Mouse (Mus musculus): ENCODE data around the gene Hrnr. TPM values are rescaled to one million over a fixed set of nuclear protein-coding genes. Genes with fewer than 3 reads are reported as not detected.

Gene Hrnr
- polyA plus RNA-seq, 1 experiment from 2014 or later, result 44.2 TPM

DNA sequence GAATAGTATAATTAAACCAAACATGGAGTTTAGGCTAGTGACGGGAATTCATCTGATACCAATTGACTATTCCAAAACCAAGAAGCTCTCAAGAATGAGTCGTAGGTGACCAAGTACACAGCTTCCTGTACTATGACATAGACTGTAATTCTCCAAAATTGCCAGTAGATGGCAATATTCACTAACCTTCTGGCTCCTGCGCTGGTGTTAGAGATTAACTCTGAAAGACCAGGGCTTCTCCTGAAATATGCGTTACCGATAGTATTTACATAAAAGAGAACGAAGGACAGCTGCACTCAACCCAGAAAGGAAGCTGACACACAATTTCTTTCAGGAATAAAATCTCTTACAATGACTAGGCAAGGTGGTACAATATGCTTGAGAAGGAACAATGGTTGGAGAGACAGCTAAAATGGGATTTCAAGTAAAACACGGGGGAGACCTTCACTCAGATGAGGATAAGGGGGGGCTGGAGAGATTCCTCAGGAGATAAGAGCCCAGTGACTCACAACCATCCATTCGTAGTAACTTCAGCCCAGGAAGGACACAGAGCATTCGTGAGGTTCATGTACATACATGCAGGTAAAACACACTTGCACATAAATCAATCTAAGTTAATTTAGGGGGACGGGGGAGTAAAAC, 42.5 kb downstream of the Hrnr start:
- Histone ChIP-seq H3K4me3 (no peak overlapping the region), H3K9me3 (no peaks in the 10 kb centered on the region), H3K4me2 (peak overlapping the region; percentile 10; the same call in 1 of the 2 replicates), H3K27me3 (no peaks in the 10 kb centered on the region; the same call in 1 of the 2 replicates), H3K9ac (no peak overlapping the region), H3K4me1 (no peaks in the 10 kb centered on the region), H3K36me3 (no peaks in the 10 kb centered on the region), H3K27ac (0 out of 2 replicates have a peak overlapping the region, but pooled peaks have one; percentile 22)
- WGBS, result 8% methylated on average over 10 of the region's 10 CpGs
- ATAC-seq (ENCODE audit: insufficient number of reproducible peaks, low FRiP score, low TSS enrichment, low read depth), result no peak

DNA sequence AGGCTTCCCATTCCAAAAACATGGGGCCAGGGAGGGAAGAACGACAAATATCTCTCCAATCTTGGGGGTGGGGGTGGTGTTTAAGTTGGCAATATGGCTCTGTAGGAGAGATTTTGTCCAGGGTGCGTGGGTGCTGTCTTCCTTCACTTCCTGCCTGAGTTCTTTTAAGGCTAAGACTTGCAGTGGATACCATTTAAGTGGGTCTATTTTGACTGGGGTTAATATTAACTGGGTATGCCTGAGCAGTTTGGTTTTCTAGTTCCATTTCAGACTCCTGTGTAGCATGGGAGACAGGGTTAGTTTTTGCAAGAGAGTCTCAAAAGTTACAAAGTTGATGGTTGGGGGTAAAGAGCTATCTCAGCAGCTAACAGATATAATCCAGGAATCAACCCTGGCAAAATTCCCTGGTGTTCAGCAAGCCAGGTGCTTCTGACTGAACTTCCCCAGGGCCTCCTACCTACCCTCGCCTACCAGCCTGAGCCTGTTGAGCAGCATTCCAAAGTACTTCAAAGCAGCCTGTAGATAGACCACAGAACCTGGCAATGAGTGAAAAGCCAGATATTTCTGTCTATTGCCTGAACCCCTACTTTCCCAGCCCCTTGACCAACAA, 47.5 kb downstream of the Hrnr start:
- no peak for ATAC-seq (ENCODE audit: insufficient number of reproducible peaks, low FRiP score, low TSS enrichment, low read depth)

DNA sequence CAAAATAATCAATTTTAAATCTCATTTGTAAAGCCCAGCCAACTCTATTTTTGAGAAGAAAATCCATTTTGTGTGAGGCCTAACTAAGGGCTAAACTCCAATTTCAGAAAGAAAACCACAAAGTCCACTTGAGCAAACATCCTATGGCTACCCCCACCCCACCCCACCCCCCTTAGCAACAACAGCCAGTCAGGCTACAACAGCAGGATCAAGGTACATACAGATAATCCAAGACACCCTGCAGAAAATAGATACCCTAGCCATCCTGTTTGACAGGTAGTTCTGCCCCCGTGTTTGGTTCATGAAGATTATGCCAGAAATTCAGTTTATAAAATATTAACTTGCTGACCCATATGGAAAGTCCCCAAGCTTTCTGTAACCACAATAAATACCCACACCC, 48.6 kb downstream of the Hrnr start:
- no peaks in the 10 kb centered on the region for H3K36me3 ChIP-seq
- H3K4me1 ChIP-seq, result no peaks in the 10 kb centered on the region
- H3K4me3 ChIP-seq, result no peak overlapping the region
- no peak overlapping the region for H3K4me2 ChIP-seq
- no peak overlapping the region for H3K27ac ChIP-seq
- H3K27me3 ChIP-seq, result no peaks in the 10 kb centered on the region; the same call in 1 of the 2 replicates
- no peak for ATAC-seq (ENCODE audit: insufficient number of reproducible peaks, low FRiP score, low TSS enrichment, low read depth)
- WGBS, result 71% methylated on average over 1 of the region's 1 CpGs
- no peaks in the 10 kb centered on the region for H3K9me3 ChIP-seq
- H3K9ac ChIP-seq, result no peak overlapping the region

More for the DNA sequence above, 47.5 kb downstream of the Hrnr start:
- no peak overlapping the region for H3K9ac ChIP-seq
- H3K36me3 ChIP-seq, result no peaks in the 10 kb centered on the region
- whole genome bisulfite sequencing, result 57% methylated on average over 3 of the region's 3 CpGs
- no peaks in the 10 kb centered on the region for H3K4me1 ChIP-seq
- no peaks in the 10 kb centered on the region for H3K9me3 ChIP-seq
- H3K4me3 ChIP-seq, result no peak overlapping the region
- H3K27ac ChIP-seq, result peak overlapping the region; percentile 43
- no peaks in the 10 kb centered on the region; the same call in 1 of the 2 replicates for H3K27me3 ChIP-seq
- no peak overlapping the region for H3K4me2 ChIP-seq

DNA sequence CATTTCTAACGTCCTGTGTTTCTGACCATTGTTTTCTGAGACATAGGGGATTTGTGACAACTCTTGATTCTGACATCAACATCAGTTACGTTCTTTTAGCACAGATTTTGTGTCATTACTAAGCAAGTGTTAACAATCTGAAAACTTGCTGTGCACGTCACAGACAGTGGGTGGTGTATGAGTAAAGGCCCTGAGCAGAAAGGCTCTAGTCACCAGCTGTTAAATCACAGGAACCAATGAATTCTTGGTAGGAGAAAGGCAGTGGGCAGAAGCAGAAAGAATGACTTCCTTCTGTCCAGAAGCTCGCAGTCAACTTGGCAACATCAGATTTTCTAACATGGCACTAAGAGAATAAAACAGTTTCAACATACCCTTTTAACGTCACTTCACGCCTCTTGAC, 53.9 kb downstream of the Hrnr start:
- 69% methylated on average over 6 of the region's 6 CpGs for WGBS
- H3K4me2 ChIP-seq, result no peak overlapping the region
- no peak overlapping the region for H3K4me3 ChIP-seq
- no peak overlapping the region for H3K27ac ChIP-seq
- no peaks in the 10 kb centered on the region for H3K4me1 ChIP-seq
- H3K9me3 ChIP-seq, result no peaks in the 10 kb centered on the region
- no peak for ATAC-seq (ENCODE audit: insufficient number of reproducible peaks, low FRiP score, low TSS enrichment, low read depth)
- no peak overlapping the region for H3K9ac ChIP-seq
- no peaks in the 10 kb centered on the region for H3K27me3 ChIP-seq
- no peaks in the 10 kb centered on the region for H3K36me3 ChIP-seq

GRCm38 (mm10) chr3:93375196-93375595, 55.6 kb downstream of the Hrnr start:
- Histone ChIP-seq H3K9me3 (no peaks in the 10 kb centered on the region), H3K36me3 (no peaks in the 10 kb centered on the region), H3K4me1 (no peaks in the 10 kb centered on the region), H3K27me3 (no peaks in the 10 kb centered on the region), H3K9ac (no peak overlapping the region), H3K4me3 (no peak overlapping the region), H3K4me2 (no peak overlapping the region), H3K27ac (no peak overlapping the region)
- 75% methylated on average over 1 of the region's 1 CpGs for WGBS
- no peak for ATAC-seq (ENCODE audit: insufficient number of reproducible peaks, low FRiP score, low TSS enrichment, low read depth)

DNA sequence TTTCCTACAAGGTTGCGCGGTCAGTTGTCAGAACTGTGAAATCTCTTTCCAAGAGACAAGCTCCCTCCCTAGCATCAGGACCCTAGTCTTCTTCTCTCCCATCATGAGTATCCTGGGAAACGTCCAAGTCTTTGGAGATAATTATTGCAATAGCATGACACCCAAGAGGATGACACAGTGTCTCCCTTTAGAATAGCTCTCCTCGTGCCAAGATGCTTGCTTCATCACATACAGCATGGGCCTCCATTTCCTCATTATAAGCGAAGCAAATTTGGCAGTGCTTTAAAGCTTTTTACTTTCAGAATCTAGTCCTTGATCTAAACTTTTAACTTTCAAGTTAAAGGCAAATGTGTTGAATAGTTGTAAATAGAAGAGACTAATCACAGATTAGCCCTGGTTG, 56.1 kb downstream of the Hrnr start:
- ATAC-seq (ENCODE audit: insufficient number of reproducible peaks, low FRiP score, low TSS enrichment, low read depth), result no peak
- H3K4me1 ChIP-seq, result 0 out of 2 replicates have a peak, but pooled peaks cover 2% of the 10 kb centered on the region
- no peak overlapping the region for H3K4me2 ChIP-seq
- no peaks in the 10 kb centered on the region for H3K9me3 ChIP-seq
- no peak overlapping the region for H3K27ac ChIP-seq
- no peak overlapping the region for H3K9ac ChIP-seq
- 78% methylated on average over 5 of the region's 5 CpGs for WGBS
- H3K27me3 ChIP-seq, result no peaks in the 10 kb centered on the region
- no peaks in the 10 kb centered on the region for H3K36me3 ChIP-seq
- no peak overlapping the region for H3K4me3 ChIP-seq

GRCm38 (mm10) chr3:93378146-93378545, 58.6 kb downstream of the Hrnr start:
- Histone ChIP-seq H3K9ac (no peak overlapping the region), H3K4me3 (no peak overlapping the region), H3K9me3 (no peaks in the 10 kb centered on the region), H3K27ac (no peak overlapping the region), H3K36me3 (no peaks in the 10 kb centered on the region), H3K4me2 (no peak overlapping the region), H3K27me3 (no peaks in the 10 kb centered on the region), H3K4me1 (0 out of 2 replicates have a peak, but pooled peaks cover 3% of the 10 kb centered on the region)
- ATAC-seq (ENCODE audit: insufficient number of reproducible peaks, low FRiP score, low TSS enrichment, low read depth), result no peak
- 71% methylated on average over 4 of the region's 4 CpGs for WGBS

Other genes with a start within 250 kb of the Hrnr start
- gene Crnn, start 175.0 kb upstream of the Hrnr start, polyA plus RNA-seq (2015; fragmentation: Nextera tagmentation; extraction: Ambion mirVana), result 2.9 and 3.1 TPM in 2 replicates
- gene Flg2, start 122.5 kb upstream of the Hrnr start, polyA plus RNA-seq (2015; fragmentation: Nextera tagmentation; extraction: Ambion mirVana), result 0.06 and 0.10 TPM in 2 replicates
- gene Flg, start 46.2 kb upstream of the Hrnr start, polyA plus RNA-seq (2015; fragmentation: Nextera tagmentation; extraction: Ambion mirVana), result 0.42 and 6.5 TPM in 2 replicates
- 0.05 and 0.16 TPM in 2 replicates for gene Rptn, start 74.0 kb downstream of the Hrnr start, polyA plus RNA-seq (2015; fragmentation: Nextera tagmentation; extraction: Ambion mirVana)
- gene Tchh, start 122.6 kb downstream of the Hrnr start, polyA plus RNA-seq (2015; fragmentation: Nextera tagmentation; extraction: Ambion mirVana), result 4.3 and 4.7 TPM in 2 replicates
- gene Tchhl1, start 149.0 kb downstream of the Hrnr start, polyA plus RNA-seq (2015; fragmentation: Nextera tagmentation; extraction: Ambion mirVana), result 0.09 TPM in 1 of 2 replicates, not detected in the other
- gene S100a11, start 200.7 kb downstream of the Hrnr start, polyA plus RNA-seq (2015; fragmentation: Nextera tagmentation; extraction: Ambion mirVana), result 1,981 and 2,196 TPM in 2 replicates
- gene S100a10, start 235.3 kb downstream of the Hrnr start, polyA plus RNA-seq (2015; fragmentation: Nextera tagmentation; extraction: Ambion mirVana), result 826 and 857 TPM in 2 replicates